Mouse (Mus musculus) right cerebral cortex, adult 2 months (tissue): ENCODE data around the gene Fbln5.

Source experiments
- DNase-seq, 2 experiments: peaks; one replicate each; pipeline ENCODE4 v3.0.0; 2021 to 2022; ENCODE audit warnings: low spot score in 2 of 2

Fbln5 gene

GRCm38 (mm10) chr12:101818608-101819370 is at the start of gene Fbln5:
TSS of gene Fbln5 (minus strand) at chr12:101819055.
- peak; percentile 25 to 26 for DNase-seq

GRCm38 (mm10) chr12:101862286-101862964 is 43.6 kb upstream of the Fbln5 start:
- no peak for DNase-seq

GRCm38 (mm10) chr12:101860256-101860655 is 41.4 kb upstream of the Fbln5 start:
- DNase-seq, result no peak

GRCm38 (mm10) chr12:101858011-101858410 is 39.2 kb upstream of the Fbln5 start:
- no peak for DNase-seq

- DNase-seq, result no peak
Measured at GRCm38 (mm10) chr12:101854336-101854735, 35.5 kb upstream of the Fbln5 start.

- DNase-seq, result peak; percentile 18 to 20
Measured at GRCm38 (mm10) chr12:101851846-101852564, 33.1 kb upstream of the Fbln5 start.

GRCm38 (mm10) chr12:101851314-101851713 is 32.5 kb upstream of the Fbln5 start:
- DNase-seq, result no peak

- DNase-seq, result no peak
Measured at GRCm38 (mm10) chr12:101836546-101837274, 17.9 kb upstream of the Fbln5 start.

- no peak for DNase-seq
Measured at GRCm38 (mm10) chr12:101834715-101835114, 15.9 kb upstream of the Fbln5 start.

GRCm38 (mm10) chr12:101833776-101834175 is 14.9 kb upstream of the Fbln5 start:
- DNase-seq, result no peak

GRCm38 (mm10) chr12:101833115-101833506 is 14.3 kb upstream of the Fbln5 start:
- DNase-seq, result no peak

GRCm38 (mm10) chr12:101832179-101833114 is 13.6 kb upstream of the Fbln5 start:
- no peak for DNase-seq

- no peak for DNase-seq
Measured at GRCm38 (mm10) chr12:101831221-101831620, 12.4 kb upstream of the Fbln5 start.

GRCm38 (mm10) chr12:101823161-101823560 is 4.3 kb upstream of the Fbln5 start:
- no peak for DNase-seq

GRCm38 (mm10) chr12:101821596-101821995 is 2.7 kb upstream of the Fbln5 start:
- no peak for DNase-seq

GRCm38 (mm10) chr12:101819570-101819969 is 715 bp upstream of the Fbln5 start:
- no peak for DNase-seq

- DNase-seq, result peak in 1 of 2 experiments; percentile 13
Measured at GRCm38 (mm10) chr12:101818246-101818607, 628 bp downstream of the Fbln5 start.

GRCm38 (mm10) chr12:101816810-101817209 is 2.0 kb downstream of the Fbln5 start:
- no peak for DNase-seq

- no peak for DNase-seq
Measured at GRCm38 (mm10) chr12:101815796-101816195, 3.1 kb downstream of the Fbln5 start.

GRCm38 (mm10) chr12:101814423-101814822 is 4.4 kb downstream of the Fbln5 start:
- no peak for DNase-seq

- peak in 1 of 2 experiments; percentile 14 for DNase-seq
Measured at GRCm38 (mm10) chr12:101811181-101811580, 7.7 kb downstream of the Fbln5 start.
